Mouse (Mus musculus) adrenal gland (tissue): Measurements from ENCODE around the gene Ece1.

Experiments used
- intact Hi-C: fragments of 180-260 bp; cut with DNase I; formaldehyde crosslinking; loops from one replicate; pipeline ENCODE4 v1.15.1; 2025

Ece1 gene

GRCm38 (mm10) chr4:137940061-137940460 lies 78.0 kb downstream of the Ece1 start:
- intact Hi-C loops: loop anchor here (5.0 kb wide), 1 partner anchor 33 kb away; no protein-coding TSS in a partner anchor

GRCm38 (mm10) chr4:137941131-137941844 lies 79.3 kb downstream of the Ece1 start:
- intact Hi-C loops: loop anchor here (5.0 kb wide), 1 partner anchor 34 kb away; no protein-coding TSS in a partner anchor

- intact Hi-C loops: loop anchor here (5.0 kb wide), 1 partner anchor 35 kb away; no protein-coding TSS in a partner anchor
Measured at GRCm38 (mm10) chr4:137941871-137942781, 80.1 kb downstream of the Ece1 start.

- intact Hi-C loops: loop anchor here (5.0 kb wide), 1 partner anchor 36 kb away; no protein-coding TSS in a partner anchor
Measured at GRCm38 (mm10) chr4:137942782-137943486, 80.9 kb downstream of the Ece1 start.

- intact Hi-C loops: loop anchor here (5.0 kb wide), 1 partner anchor 36 kb away; no protein-coding TSS in a partner anchor
Measured at GRCm38 (mm10) chr4:137943540-137943939, 81.5 kb downstream of the Ece1 start.

- intact Hi-C loops: loop anchor here (5.0 kb wide), 1 partner anchor 213 kb away; no protein-coding TSS in a partner anchor
Measured at GRCm38 (mm10) chr4:137945376-137945775, 83.3 kb downstream of the Ece1 start.

- intact Hi-C loops: loop anchor here (5.0 kb wide), 1 partner anchor 214 kb away; no protein-coding TSS in a partner anchor
Measured at GRCm38 (mm10) chr4:137946419-137946818, 84.4 kb downstream of the Ece1 start.

- intact Hi-C loops: loop anchor here (2.0 kb wide), 1 partner anchor 102 kb away; no protein-coding TSS in a partner anchor
Measured at GRCm38 (mm10) chr4:137952840-137953239, 90.8 kb downstream of the Ece1 start.

GRCm38 (mm10) chr4:137954184-137954583 lies 92.1 kb downstream of the Ece1 start:
- intact Hi-C loops: no loop called here

- intact Hi-C loops: no loop called here
Measured at GRCm38 (mm10) chr4:137954926-137955396, 92.9 kb downstream of the Ece1 start.

- intact Hi-C loops: no loop called here
Measured at GRCm38 (mm10) chr4:137956260-137956659, 94.2 kb downstream of the Ece1 start.

- intact Hi-C loops: loop anchor here (10.0 kb wide), 2 partner anchors 75 to 145 kb away; no protein-coding TSS in a partner anchor
Measured at GRCm38 (mm10) chr4:137959889-137960665, 98.0 kb downstream of the Ece1 start.

GRCm38 (mm10) chr4:137960757-137961156 lies 98.7 kb downstream of the Ece1 start:
- intact Hi-C loops: loop anchor here (10.0 kb wide), 2 partner anchors 74 to 144 kb away; no protein-coding TSS in a partner anchor

GRCm38 (mm10) chr4:137962643-137963350 lies 100.8 kb downstream of the Ece1 start:
- intact Hi-C loops: loop anchor here (10.0 kb wide), 2 partner anchors 72 to 142 kb away; no protein-coding TSS in a partner anchor

GRCm38 (mm10) chr4:137963431-137963830 lies 101.4 kb downstream of the Ece1 start:
- intact Hi-C loops: loop anchor here (10.0 kb wide), 2 partner anchors 71 to 141 kb away; no protein-coding TSS in a partner anchor

- intact Hi-C loops: loop anchor here (10.0 kb wide), 2 partner anchors 71 to 141 kb away; no protein-coding TSS in a partner anchor
Measured at GRCm38 (mm10) chr4:137963881-137964584, 102.0 kb downstream of the Ece1 start.

- intact Hi-C loops: loop anchor here (10.0 kb wide), 2 partner anchors 70 to 140 kb away; no protein-coding TSS in a partner anchor
Measured at GRCm38 (mm10) chr4:137964585-137964930, 102.5 kb downstream of the Ece1 start.

GRCm38 (mm10) chr4:137968203-137968602 lies 106.2 kb downstream of the Ece1 start:
- intact Hi-C loops: loop anchor here (10.0 kb wide), 2 partner anchors 67 to 137 kb away; no protein-coding TSS in a partner anchor
